Mouse (Mus musculus) frontal cortex, postnatal 14 days (tissue): ENCODE data around the gene Gm20521.

ENCODE experiments used
- DNase-seq, 2 experiments: peaks; one replicate each; pipeline ENCODE4 v3.0.0; 2022; ENCODE audit warnings: low spot score in 2 of 2

The Gm20521 gene

GRCm38 (mm10) chr14:54893651-54894181 is 10.5 kb downstream of the Gm20521 start:
- peak; percentile 97 to 99 for DNase-seq

- DNase-seq: peak; percentile 20 to 40
Observed at GRCm38 (mm10) chr14:54894296-54895151, 11.3 kb downstream of the Gm20521 start.

- no peak for DNase-seq
Observed at GRCm38 (mm10) chr14:54897445-54897844, 14.2 kb downstream of the Gm20521 start.

- peak in 1 of 2 experiments; percentile 74 for DNase-seq
Observed at GRCm38 (mm10) chr14:54900383-54900782, 17.1 kb downstream of the Gm20521 start.

DNA sequence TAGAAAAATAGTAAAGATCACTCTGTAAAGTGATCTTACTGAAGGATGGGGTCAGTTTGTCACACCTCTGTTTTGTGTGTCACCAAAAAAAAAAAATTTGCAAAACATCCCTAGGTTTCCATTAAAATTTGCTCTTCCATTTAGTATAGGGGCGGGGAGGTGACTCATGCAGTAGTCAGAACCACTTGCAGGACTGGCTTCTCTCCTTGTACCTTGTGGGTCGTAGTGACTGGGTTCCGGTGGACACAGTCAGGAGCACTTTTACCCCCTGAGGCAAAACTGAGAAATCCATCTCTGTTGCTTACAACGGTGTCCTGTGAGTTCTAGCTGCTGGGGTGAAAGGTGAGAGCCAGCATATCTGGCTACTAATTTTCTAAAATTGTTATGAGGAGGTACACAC is 20.4 kb downstream of the Gm20521 start:
- no peak for DNase-seq

- no peak for DNase-seq
Observed at GRCm38 (mm10) chr14:54908682-54909081, 25.4 kb downstream of the Gm20521 start.

DNA sequence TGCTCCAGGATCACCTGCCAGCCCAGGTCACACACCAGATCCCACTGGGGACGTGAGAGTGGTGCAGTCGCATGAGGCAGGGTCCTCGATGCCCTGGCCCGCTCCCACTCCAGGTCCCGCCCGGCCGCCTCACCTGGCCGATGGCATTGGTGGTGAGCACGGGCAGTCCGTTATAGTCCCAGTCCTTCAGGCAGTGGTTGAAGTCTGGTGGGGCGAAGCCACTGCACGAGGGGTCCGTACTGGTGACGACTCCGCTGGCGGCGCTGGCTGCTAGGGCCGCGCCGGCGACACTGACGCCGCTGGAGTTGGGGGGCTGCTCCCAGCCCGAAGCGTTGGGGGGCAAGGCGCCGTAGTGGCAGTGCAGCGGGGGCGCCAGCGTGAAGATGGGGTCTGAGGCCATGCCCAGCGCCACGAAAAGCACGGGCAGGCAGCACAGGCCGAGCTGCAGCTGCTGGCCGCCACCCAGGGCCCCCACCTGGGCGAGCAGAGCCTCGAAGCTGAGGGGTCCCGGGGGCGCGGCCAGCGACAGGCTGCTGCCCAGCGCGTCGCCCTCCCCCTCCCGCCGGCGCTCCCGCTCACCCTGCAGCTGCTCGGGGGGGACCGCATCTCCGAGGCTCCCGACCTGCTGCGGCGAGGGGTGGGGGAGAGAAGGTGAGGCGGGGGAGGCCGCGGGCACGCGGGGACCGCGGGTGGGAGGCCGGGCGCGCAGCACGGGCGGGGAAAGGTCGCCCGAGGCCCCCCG is 29.0 kb downstream of the Gm20521 start:
- DNase-seq: no peak

GRCm38 (mm10) chr14:54912886-54913285 is 29.6 kb downstream of the Gm20521 start, which contains the start of gene Slc22a17:
TSS of gene Slc22a17 (minus strand) at chr14:54913132.
- DNase-seq: peak; percentile 74 to 77

- DNase-seq: no peak
Observed at GRCm38 (mm10) chr14:54913343-54913742, 30.1 kb downstream of the Gm20521 start.

DNA sequence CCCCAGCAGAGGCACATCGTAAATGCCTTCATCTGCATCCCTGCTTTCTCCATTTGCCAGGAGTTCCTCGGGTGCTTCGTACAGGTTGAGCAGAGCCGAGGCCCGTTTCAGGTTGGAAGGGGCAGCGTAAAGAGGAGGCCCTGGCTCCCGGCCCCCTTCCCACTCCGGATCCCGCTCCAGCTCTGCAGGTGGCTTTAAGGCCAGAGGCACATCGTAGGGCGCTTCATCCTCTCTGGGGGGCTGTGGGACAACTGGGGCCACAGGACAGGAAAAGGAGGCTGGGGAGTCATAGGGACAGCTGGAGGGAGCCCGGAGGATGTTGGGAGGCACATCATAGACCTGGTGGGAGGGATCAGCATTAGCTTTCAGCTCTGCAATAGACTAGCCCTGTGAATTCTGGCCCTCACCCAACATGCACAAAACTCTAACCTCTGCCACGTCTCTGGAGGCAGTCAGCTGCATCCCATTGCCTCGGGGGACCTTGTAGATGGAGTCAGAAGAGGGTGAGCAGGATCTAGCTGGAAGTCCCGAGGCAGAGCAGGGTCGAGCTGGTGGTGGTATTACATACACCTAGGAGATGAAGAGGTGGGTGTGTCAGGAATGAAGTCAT is 36.9 kb downstream of the Gm20521 start:
- DNase-seq: no peak

GRCm38 (mm10) chr14:54924641-54925348 is 41.6 kb downstream of the Gm20521 start:
- DNase-seq: no peak

GRCm38 (mm10) chr14:54925349-54926342 is 42.4 kb downstream of the Gm20521 start, which contains the start of gene Efs:
TSS of gene Efs (minus strand) at chr14:54926126.
- peak in 1 of 2 experiments; percentile 32 for DNase-seq

DNA sequence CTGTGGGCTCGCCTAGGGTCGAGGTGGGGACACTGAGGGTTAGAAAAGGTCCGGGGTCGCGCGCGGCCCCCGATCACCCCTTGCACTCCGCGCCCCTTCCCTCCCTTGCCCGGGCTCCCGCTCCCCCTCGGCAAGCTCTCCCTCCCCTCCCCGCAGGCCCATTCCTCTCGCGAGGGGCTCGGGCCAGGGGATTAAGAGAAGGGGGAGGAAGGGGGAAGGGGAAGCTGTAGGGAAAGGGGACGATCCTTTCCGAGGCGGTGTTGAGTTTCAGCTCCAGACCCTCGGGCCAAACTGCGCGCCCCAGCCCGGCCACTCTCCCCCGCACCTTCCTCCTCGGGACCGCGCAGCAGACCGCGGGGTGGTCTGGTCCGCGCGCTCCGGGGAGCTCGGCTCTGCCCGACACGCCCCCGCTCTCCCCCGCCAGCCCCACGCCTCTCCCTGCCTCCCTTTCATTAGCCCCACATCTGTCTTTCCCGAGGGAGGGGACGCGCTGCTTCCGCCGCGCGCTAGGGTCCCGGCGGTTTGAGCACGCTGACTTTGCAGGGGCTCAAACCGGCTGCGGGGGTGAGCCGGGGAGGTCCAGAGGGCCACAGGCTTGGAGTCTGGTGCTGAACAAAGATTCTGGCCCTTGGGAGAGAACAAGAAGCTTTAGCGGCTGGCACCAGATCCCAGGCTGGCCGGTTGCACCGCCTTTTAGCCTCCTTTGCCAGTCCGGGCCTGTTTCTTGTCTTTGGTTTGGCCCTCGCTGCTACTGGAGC is 43.3 kb downstream of the Gm20521 start:
- peak in 1 of 2 experiments; percentile 32 for DNase-seq

GRCm38 (mm10) chr14:54927296-54927695 is 44.1 kb downstream of the Gm20521 start:
- DNase-seq: no peak

DNA sequence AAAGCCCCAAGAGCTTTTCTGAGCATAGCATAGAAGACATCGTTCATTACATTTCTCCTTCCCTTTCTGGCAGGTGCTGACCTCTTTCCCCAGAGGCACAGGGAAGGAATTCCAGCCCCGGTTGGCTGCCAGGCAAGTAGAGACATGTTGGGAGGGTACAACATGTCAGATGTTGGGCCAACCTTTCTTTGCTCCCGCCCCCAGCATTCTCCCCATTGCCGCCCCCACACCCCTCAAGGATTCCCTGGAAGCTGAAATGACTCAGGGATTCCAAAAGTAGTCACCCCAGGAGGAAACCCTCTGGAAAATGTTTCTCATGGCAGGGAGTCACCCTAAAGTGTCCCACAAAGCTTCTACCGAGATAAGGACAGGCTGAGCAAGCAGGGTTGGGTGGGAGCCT is 46.6 kb downstream of the Gm20521 start:
- no peak for DNase-seq

- DNase-seq: no peak
Observed at GRCm38 (mm10) chr14:54930431-54930830, 47.2 kb downstream of the Gm20521 start.

DNA sequence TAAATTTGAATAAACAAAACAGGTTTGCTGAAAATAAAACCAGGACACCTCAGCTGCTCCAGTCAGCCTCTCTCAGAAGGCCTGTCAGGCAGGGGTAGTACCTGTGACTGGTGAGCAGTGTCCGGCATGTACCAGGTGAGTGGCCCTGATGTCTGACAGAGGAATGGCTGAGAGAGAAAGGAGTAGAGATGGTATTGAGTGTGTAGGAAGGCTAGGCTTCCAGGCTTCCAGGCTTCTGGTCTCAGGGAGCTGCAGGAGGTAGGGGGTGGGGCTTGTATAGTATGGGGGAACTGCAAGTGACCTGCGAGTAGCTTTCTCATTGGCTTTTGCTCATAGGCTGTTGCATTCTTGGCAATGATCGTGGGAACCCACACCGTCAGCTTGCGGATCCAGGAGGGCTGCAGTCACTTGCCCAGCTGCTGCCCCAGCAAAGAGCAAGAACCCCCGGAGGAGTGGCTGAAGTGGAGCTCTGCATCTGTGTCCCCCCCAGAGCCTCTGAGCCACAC is 49.5 kb downstream of the Gm20521 start, which contains the start of gene Il25:
Gene Il25 (plus strand): TSS at position 51 of the 506 bp plus-strand sequence.
- no peak for DNase-seq

DNA sequence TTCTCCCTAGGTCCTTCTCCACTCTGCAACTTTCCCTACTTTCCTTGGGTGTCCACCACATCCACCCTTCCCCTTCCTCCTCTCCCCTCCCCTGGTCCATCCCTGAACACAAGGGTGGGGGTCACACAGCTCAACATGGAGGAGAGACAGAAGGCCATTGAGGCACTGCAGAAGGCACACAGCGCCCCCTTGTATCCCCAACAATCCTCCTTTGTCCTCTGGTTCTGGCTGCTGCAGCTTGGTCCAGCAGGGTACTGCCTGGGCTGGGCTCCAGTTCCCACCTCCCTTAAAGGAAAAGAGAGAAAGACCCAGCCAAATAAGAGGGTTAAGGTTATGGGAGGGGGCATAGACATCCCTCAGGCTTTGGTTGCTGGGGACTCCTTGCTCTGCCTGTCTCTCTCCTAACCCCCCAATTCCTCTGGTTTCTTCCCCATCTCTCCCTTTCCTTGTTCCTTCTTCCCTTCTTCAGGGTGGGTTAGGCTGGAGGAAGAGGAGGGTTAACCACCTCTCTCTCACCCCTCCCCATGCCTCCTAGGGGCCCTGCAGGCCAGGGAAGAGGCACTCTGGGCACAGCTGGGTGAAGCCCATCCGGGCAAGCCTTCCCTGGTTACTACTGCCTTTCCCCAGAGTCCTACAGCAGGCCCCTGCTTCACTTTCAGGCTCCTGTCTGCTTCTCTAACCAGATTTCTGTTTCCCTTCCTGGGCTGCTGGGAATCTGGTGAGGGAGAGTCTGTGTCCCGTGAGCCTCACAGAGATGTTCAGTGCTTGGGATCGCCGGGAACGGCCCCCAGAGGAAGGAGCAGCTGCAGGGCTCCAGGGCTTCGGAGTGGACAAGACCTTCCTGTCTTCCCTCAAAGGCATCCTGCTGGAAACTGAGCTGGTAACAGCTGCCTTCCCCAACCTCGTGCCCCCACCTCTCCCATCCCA is 52.9 kb downstream of the Gm20521 start, which contains the start of gene Cmtm5:
Gene Cmtm5 (plus strand): TSS at position 358 of the 927 bp plus-strand sequence.
- peak; percentile 52 to 72 for DNase-seq
